ENCODE assay signal across 8 mouse cellular contexts in the genomic region with DNA sequence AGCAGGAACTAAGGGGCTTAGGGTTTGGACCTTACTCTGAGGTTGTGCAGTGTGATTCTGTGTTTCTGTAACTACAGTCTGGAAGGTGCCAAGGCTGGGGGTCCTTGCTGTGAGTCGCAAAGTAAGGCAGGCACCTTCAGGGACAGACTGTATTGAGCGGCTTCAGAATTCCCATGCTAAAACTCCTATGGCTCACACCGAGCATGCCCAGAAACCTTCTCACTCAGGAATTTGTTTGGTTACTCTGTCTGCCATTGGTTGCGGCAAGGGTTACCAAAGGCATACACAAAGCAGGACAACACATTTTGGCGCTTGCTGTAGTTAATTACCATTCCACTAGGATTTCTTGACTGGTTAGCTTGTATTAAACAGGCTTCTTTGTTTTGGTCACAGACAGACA. TPM values are rescaled to one million over a fixed set of nuclear protein-coding genes. Genes with fewer than 3 reads are reported as not detected.
A peak's percentile ranks its signal among the peaks of the same experiment; 100 is the strongest.
DNase-seq lines count a peak whose midpoint lies in the region; ATAC-seq and TF ChIP-seq lines count a peak whose summit lies in the region.

No protein-coding gene starts in this region.

- DNase-seq in gastrocnemius, adult 2 months = no peak
- DNase-seq in gastrocnemius, postnatal 36 days = no peak
- peak; percentile 74 for DNase-seq in ES-CJ7 (ENCODE audit: low read depth, low spot score)
- no peak for DNase-seq in forebrain, postnatal 0 days
- no peak for DNase-seq in frontal cortex, adult 2 months (ENCODE audit: extremely low spot score in 1 of 2, low spot score in 1 of 2)
- no peak for DNase-seq in left cerebral cortex, postnatal 10 days (ENCODE audit: extremely low spot score in 1 of 2, low spot score in 2 of 2)
- no peak for DNase-seq in cerebellum, postnatal 36 days

- peak; percentile 53 for ATAC-seq in forebrain, postnatal 0 days
- no peak for ATAC-seq in liver, embryonic 16.5 days (ENCODE audit: low read depth)

- H3K36me3 ChIP-seq in forebrain, postnatal 0 days (ENCODE audit: insufficient read depth) = no peaks in the 10 kb centered on the region
- H3K36me3 ChIP-seq in liver, embryonic 16.5 days (ENCODE audit: control insufficient read depth, insufficient read depth) = peaks cover 23% of the 10 kb centered on the region

- WGBS in forebrain, postnatal 0 days = 1% methylated on average over 5 of the region's 5 CpGs
- 41% methylated on average over 5 of the region's 5 CpGs for WGBS in liver, embryonic 16.5 days (ENCODE audit: insufficient replicate concordance)

- H3K4me2 ChIP-seq in forebrain, postnatal 0 days (ENCODE audit: low read depth) = peak overlapping the region; percentile 85
- peak overlapping the region; percentile 77 for H3K4me2 ChIP-seq in liver, embryonic 16.5 days (ENCODE audit: low read depth, low read length)

- H3K4me1 ChIP-seq in forebrain, postnatal 0 days (ENCODE audit: insufficient read depth) = peaks cover 5% of the 10 kb centered on the region; the same call in 1 of the 2 replicates
- H3K4me1 ChIP-seq in liver, embryonic 16.5 days (ENCODE audit: control insufficient read depth, low read depth, low read length) = peaks cover 71% of the 10 kb centered on the region

- H3K27me3 ChIP-seq in forebrain, postnatal 0 days (ENCODE audit: insufficient read depth, low read length) = no peaks in the 10 kb centered on the region
- H3K27me3 ChIP-seq in liver, embryonic 16.5 days (ENCODE audit: control insufficient read depth, insufficient read depth, low read depth, low read length) = no peaks in the 10 kb centered on the region

- peak overlapping the region; percentile 58 for H3K9ac ChIP-seq in forebrain, postnatal 0 days
- peak overlapping the region; percentile 85 for H3K9ac ChIP-seq in liver, embryonic 16.5 days (ENCODE audit: low read depth, low read length)

- H3K9me3 ChIP-seq in forebrain, postnatal 0 days (ENCODE audit: low read length) = no peaks in the 10 kb centered on the region
- no peaks in the 10 kb centered on the region for H3K9me3 ChIP-seq in liver, embryonic 16.5 days (replicated peaks; ENCODE audit: control insufficient read depth, low read length)

- H3K4me3 ChIP-seq in gastrocnemius, adult 2 months = peak overlapping the region; percentile 57
- H3K4me3 ChIP-seq in forebrain, postnatal 0 days (ENCODE audit: low read depth, low read length) = peak overlapping the region; percentile 47
- peak overlapping the region; percentile 78 for H3K4me3 ChIP-seq in liver, embryonic 16.5 days (ENCODE audit: low read depth, low read length)

- H3K27ac ChIP-seq in gastrocnemius, adult 2 months = peak overlapping the region; percentile 67
- peak overlapping the region; percentile 36 for H3K27ac ChIP-seq in forebrain, postnatal 0 days (ENCODE audit: low read depth, low read length)
- peak overlapping the region; percentile 92 for H3K27ac ChIP-seq in liver, embryonic 16.5 days (ENCODE audit: low read length)

- no peak for TF ChIP-seq CTCF in gastrocnemius, adult 2 months (IDR thresholded peaks at IDR 0.05)
- TF ChIP-seq CTCF in forebrain, postnatal 0 days (IDR thresholded peaks at IDR 0.05; ENCODE audit: low read depth) = no peak

- intact Hi-C loops in gastrocnemius, adult 2 months (cut with DNase I) = no loop called here
- intact Hi-C loops in gastrocnemius, postnatal 36 days (cut with DNase I) = loop anchor here (5.0 kb wide), 3 partner anchors 119 to 594 kb away; no protein-coding TSS in a partner anchor
- intact Hi-C loops in left cerebral cortex, postnatal 10 days (cut with DNase I) = loop anchor here (5.0 kb wide), 1 partner anchor 589 kb away; no protein-coding TSS in a partner anchor

RNA-seq across cellular contexts. Expression of a gene that starts 0.3 kb away (rescaled TPM):
- total RNA-seq in gastrocnemius, adult 2 months (2021) = 1 to 10 TPM; 2.5 to 2.8 TPM
- total RNA-seq in gastrocnemius, postnatal 36 days (2021) = 1 to 10 TPM; 4.5 TPM
- 10.3 and 29.8 TPM in 2 replicates for total RNA-seq in forebrain, postnatal 0 days (2014; rRNA removed)
- polyA plus RNA-seq in forebrain, postnatal 0 days (2015; fragmentation: Nextera tagmentation; extraction: Ambion mirVana) = 11.1 and 12.2 TPM in 2 replicates
- polyA plus RNA-seq in liver, embryonic 16.5 days (2015; fragmentation: Nextera tagmentation; extraction: Ambion mirVana) = 120 and 127 TPM in 2 replicates
- polyA plus RNA-seq in frontal cortex, adult 2 months (2012; rRNA removed) = 1.5 and 1.6 TPM in 2 replicates
- total RNA-seq in left cerebral cortex, postnatal 10 days (2021) = 1 to 10 TPM; 2.6 to 4.4 TPM

RNA-seq across cellular contexts. Expression of a gene that starts 0.4 kb away (rescaled TPM):
- 1 to 10 TPM; 3.1 to 3.3 TPM for total RNA-seq in gastrocnemius, adult 2 months (2021)
- 1 to 10 TPM; 2.7 to 3.0 TPM for total RNA-seq in gastrocnemius, postnatal 36 days (2021)
- 3.6 and 3.8 TPM in 2 replicates for total RNA-seq in forebrain, postnatal 0 days (2014; rRNA removed)
- 7.4 and 8.8 TPM in 2 replicates for polyA plus RNA-seq in forebrain, postnatal 0 days (2015; fragmentation: Nextera tagmentation; extraction: Ambion mirVana)
- 14.6 and 15.4 TPM in 2 replicates for polyA plus RNA-seq in liver, embryonic 16.5 days (2015; fragmentation: Nextera tagmentation; extraction: Ambion mirVana)
- polyA plus RNA-seq in frontal cortex, adult 2 months (2012; rRNA removed) = 4.1 and 4.3 TPM in 2 replicates
- total RNA-seq in left cerebral cortex, postnatal 10 days (2021) = 10 to 100 TPM in 1 of 2 experiments, 1 to 10 TPM in 1; 8.7 to 10.1 TPM

RNA-seq across cellular contexts. Expression of a gene that starts 16.7 kb away (rescaled TPM):
- total RNA-seq in gastrocnemius, adult 2 months (2021) = 1 to 10 TPM in 1 of 2 experiments, under 1 TPM in 1; 0.86 to 1.6 TPM
- total RNA-seq in gastrocnemius, postnatal 36 days (2021) = under 1 TPM; 0.57 to 0.89 TPM
- 1.5 and 2.0 TPM in 2 replicates for total RNA-seq in forebrain, postnatal 0 days (2014; rRNA removed)
- polyA plus RNA-seq in forebrain, postnatal 0 days (2015; fragmentation: Nextera tagmentation; extraction: Ambion mirVana) = 0.52 and 1.1 TPM in 2 replicates
- polyA plus RNA-seq in liver, embryonic 16.5 days (2015; fragmentation: Nextera tagmentation; extraction: Ambion mirVana) = 0.38 and 0.64 TPM in 2 replicates
- 0.61 and 1.3 TPM in 2 replicates for polyA plus RNA-seq in frontal cortex, adult 2 months (2012; rRNA removed)
- total RNA-seq in left cerebral cortex, postnatal 10 days (2021) = 1 to 10 TPM; 3.1 to 4.3 TPM

RNA-seq across cellular contexts. Expression of a gene that starts 16.7 kb away (rescaled TPM):
- 100 to 1,000 TPM; 169 to 173 TPM for total RNA-seq in gastrocnemius, adult 2 months (2021)
- total RNA-seq in gastrocnemius, postnatal 36 days (2021) = 100 to 1,000 TPM; 155 to 161 TPM
- 11.8 and 16.9 TPM in 2 replicates for total RNA-seq in forebrain, postnatal 0 days (2014; rRNA removed)
- 14.4 and 15.7 TPM in 2 replicates for polyA plus RNA-seq in forebrain, postnatal 0 days (2015; fragmentation: Nextera tagmentation; extraction: Ambion mirVana)
- polyA plus RNA-seq in liver, embryonic 16.5 days (2015; fragmentation: Nextera tagmentation; extraction: Ambion mirVana) = 48.6 and 55.5 TPM in 2 replicates
- 11.0 and 11.9 TPM in 2 replicates for polyA plus RNA-seq in frontal cortex, adult 2 months (2012; rRNA removed)
- total RNA-seq in left cerebral cortex, postnatal 10 days (2021) = 10 to 100 TPM in 1 of 2 experiments, 1 to 10 TPM in 1; 7.5 to 10.9 TPM

RNA-seq across cellular contexts. Expression of a gene that starts 22.9 kb away (rescaled TPM):
- total RNA-seq in gastrocnemius, adult 2 months (2021) = not detected
- under 1 TPM; 0.74 to 0.84 TPM for total RNA-seq in gastrocnemius, postnatal 36 days (2021)
- total RNA-seq in forebrain, postnatal 0 days (2014; rRNA removed) = 5.7 and 6.2 TPM in 2 replicates
- 24.9 and 31.4 TPM in 2 replicates for polyA plus RNA-seq in forebrain, postnatal 0 days (2015; fragmentation: Nextera tagmentation; extraction: Ambion mirVana)
- polyA plus RNA-seq in liver, embryonic 16.5 days (2015; fragmentation: Nextera tagmentation; extraction: Ambion mirVana) = 298 and 327 TPM in 2 replicates
- polyA plus RNA-seq in frontal cortex, adult 2 months (2012; rRNA removed) = 2.8 and 3.4 TPM in 2 replicates
- 1 to 10 TPM; 3.7 to 4.6 TPM for total RNA-seq in left cerebral cortex, postnatal 10 days (2021)

Comparison
In these comparisons a context has a peak if more than half of its experiments do, and no peak if none do; other contexts are left out.
1. H3K27ac ChIP-seq: peak in every context shown above with its lines; median percentile 92 in liver, embryonic 16.5 days; 67 in gastrocnemius, adult 2 months; 36 in forebrain, postnatal 0 days.